Mouse (Mus musculus): Measurements from ENCODE around the gene Olfr1124.

GRCm38 (mm10) chr2:87437731-87438130 lies 7.7 kb downstream of the Olfr1124 start:
- TF ChIP-seq EP300 (IDR thresholded peaks at IDR 0.05): no peak
- TF ChIP-seq CTCF (IDR thresholded peaks at IDR 0.05): no peak

Measured in lung, postnatal 0 days (tissue).